Mouse (Mus musculus) heart, postnatal 0 days (tissue): ENCODE results near the gene Sipa1l2. TPM values are rescaled to one million over a fixed set of nuclear protein-coding genes. Genes with fewer than 3 reads are reported as not detected.
A peak's percentile ranks its signal among the peaks of the same experiment; 100 is the strongest.

Experiments used
- ATAC-seq: fragments of 200-750 bp; cut with Nextera tagmentation; 2 replicates; pipeline ENCODE4 v1.8.0; 2017; ENCODE audit warnings: low read depth, moderate number of reproducible peaks, moderate library complexity; ENCODE audit not compliant: insufficient read depth
- DNase-seq: peaks from one replicate; pipeline ENCODE4 v3.0.0-alpha.2; 2016; ENCODE audit warnings: low spot score
- H3K27ac ChIP-seq: fragments of 300-500 bp; sonication (generic); 2 replicates; pipeline ENCODE4 v1.5.1; 2014; ENCODE audit warnings: low read depth, mild to moderate bottlenecking
- H3K27me3 ChIP-seq: fragments of 300-500 bp; sonication (generic); 2 replicates; pipeline ENCODE4 v1.6.1; 2014; ENCODE audit warnings: low read length, mixed read lengths; ENCODE audit not compliant: control insufficient read depth, insufficient read depth
- H3K36me3 ChIP-seq: fragments of 300-500 bp; sonication (generic); replicated peaks from 2 replicates; pipeline ENCODE4 v1.6.1; 2014; ENCODE audit warnings: low read length, mixed read lengths; ENCODE audit not compliant: control insufficient read depth, insufficient read depth
- H3K4me1 ChIP-seq: fragments of 300-500 bp; sonication (generic); 2 replicates; pipeline ENCODE4 v1.6.1; 2014; ENCODE audit warnings: antibody characterized with exemption; ENCODE audit not compliant: control insufficient read depth, insufficient read depth
- H3K4me2 ChIP-seq: fragments of 300-500 bp; sonication (generic); 2 replicates; pipeline ENCODE4 v1.6.1; 2014; ENCODE audit warnings: low read depth, mild to moderate bottlenecking, low read length, moderate library complexity
- H3K4me3 ChIP-seq: fragments of 300-500 bp; sonication (generic); 2 replicates; pipeline ENCODE4 v1.5.1; 2014; ENCODE audit warnings: low read depth, low read length
- H3K9ac ChIP-seq: fragments of 300-500 bp; sonication (generic); replicated peaks from 2 replicates; pipeline ENCODE4 v1.6.1; 2014; ENCODE audit warnings: low read depth, low read length, mixed read lengths
- H3K9me3 ChIP-seq: fragments of 300-500 bp; sonication (generic); replicated peaks from 2 replicates; pipeline ENCODE4 v1.6.1; 2016; ENCODE audit warnings: low read length; ENCODE audit not compliant: control insufficient read depth
- CTCF ChIP-seq: IDR thresholded peaks from 2 replicates; pipeline ENCODE4 v1.5.1; 2016; ENCODE audit warnings: antibody characterized with exemption, control low read depth, low read depth
- EP300 ChIP-seq: IDR thresholded peaks from 2 replicates; pipeline ENCODE4 v1.6.1; 2016; ENCODE audit warnings: antibody characterized with exemption, low read depth
- WGBS: fragments of 180-500 bp; shearing (Covaris S2); extraction: QIAGEN DNeasy Blood & Tissue Kit; methylation state at CpG from one replicate; pipeline ENCODE4 v1.1.7; 2014; 5-methylcytosine and 5-hydroxymethylcytosine counted together
- polyA plus RNA-seq: library from polyadenylated mRNA; unstranded; fragments of >200 nt; fragmentation: Nextera tagmentation; extraction: Ambion mirVana; gene quantifications from 2 replicates; pipeline ENCODE4 v1.2.1, GENCODE M21; 2015
- total RNA-seq: library from RNA; depleted of rRNA; stranded (reverse); fragments of >200 nt; gene quantifications from 2 replicates; pipeline ENCODE4 v1.2.3, GENCODE M21; 2014; ENCODE audit warnings: low replicate concordance

Sipa1l2 gene
- total and polyA plus RNA-seq, 2 experiments from 2014 or later, result 13.6 to 65.8 TPM

DNA sequence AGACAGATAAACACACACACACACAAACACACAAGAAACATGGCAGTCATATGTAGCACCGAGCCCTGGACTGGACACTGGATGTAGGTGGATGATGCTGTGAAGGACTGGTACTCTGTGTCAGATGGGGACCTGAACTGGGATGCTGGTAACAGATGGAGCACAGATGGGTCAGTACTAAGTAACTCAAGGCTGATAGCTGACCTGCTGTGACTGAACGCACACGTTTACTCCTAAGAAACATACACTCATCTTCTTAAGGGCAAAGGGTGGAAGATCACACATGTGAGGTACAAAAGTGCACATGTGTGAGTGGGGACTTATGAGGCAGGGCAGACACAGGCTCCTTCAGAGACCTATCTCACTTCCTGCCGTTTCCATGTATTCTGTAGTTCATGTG is 50.7 kb downstream of the Sipa1l2 start:
- 74% methylated on average over 4 of the region's 4 CpGs for WGBS
- no peaks in the 10 kb centered on the region for H3K9me3 ChIP-seq
- TF ChIP-seq CTCF (no peak), EP300 (no peak)

DNA sequence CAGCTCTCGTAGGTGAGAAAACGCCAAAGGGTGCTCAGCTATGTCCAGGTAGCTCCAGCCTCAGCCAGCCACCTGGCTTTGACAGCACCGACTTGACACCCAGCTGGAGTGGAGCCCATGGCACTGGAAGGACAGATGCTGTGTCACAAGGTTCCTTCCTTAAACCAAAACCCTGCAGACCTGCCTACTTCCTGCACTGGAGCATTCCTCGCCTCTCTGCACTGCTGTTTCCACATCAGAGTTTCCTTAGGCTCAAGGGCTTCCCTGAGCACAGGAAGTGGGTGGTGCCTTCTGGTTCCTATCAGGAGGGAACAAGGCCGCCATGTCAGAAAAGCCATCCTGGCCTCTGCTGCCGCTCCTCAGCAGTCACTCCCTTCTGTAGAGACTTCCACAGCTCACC is 51.3 kb downstream of the Sipa1l2 start:
- Histone ChIP-seq H3K9ac (no peak overlapping the region), H3K27ac (peak overlapping the region; percentile 72), H3K9me3 (no peaks in the 10 kb centered on the region), H3K27me3 (no peaks in the 10 kb centered on the region), H3K36me3 (peaks cover 4% of the 10 kb centered on the region; the same call in 1 of the 2 replicates), H3K4me3 (no peak overlapping the region), H3K4me2 (no peak overlapping the region), H3K4me1 (peaks cover 53% of the 10 kb centered on the region)
- no peak for TF ChIP-seq CTCF
- TF ChIP-seq EP300, result 0 out of 2 replicates have a peak, but pooled peaks have one; percentile 45
- no peak for DNase-seq
- ATAC-seq, result peak; percentile 35; the same call in 1 of the 2 replicates
- WGBS, result 45% methylated on average over 6 of the region's 6 CpGs

More for the DNA sequence above, 50.7 kb downstream of the Sipa1l2 start:
- no peak overlapping the region for H3K4me2 ChIP-seq
- no peaks in the 10 kb centered on the region for H3K27me3 ChIP-seq
- peaks cover 4% of the 10 kb centered on the region; the same call in 1 of the 2 replicates for H3K36me3 ChIP-seq
- ATAC-seq (no peak), DNase-seq (no peak)
- peak overlapping the region; percentile 72 for H3K27ac ChIP-seq
- peaks cover 53% of the 10 kb centered on the region for H3K4me1 ChIP-seq
- H3K9ac ChIP-seq, result no peak overlapping the region
- no peak overlapping the region for H3K4me3 ChIP-seq

DNA sequence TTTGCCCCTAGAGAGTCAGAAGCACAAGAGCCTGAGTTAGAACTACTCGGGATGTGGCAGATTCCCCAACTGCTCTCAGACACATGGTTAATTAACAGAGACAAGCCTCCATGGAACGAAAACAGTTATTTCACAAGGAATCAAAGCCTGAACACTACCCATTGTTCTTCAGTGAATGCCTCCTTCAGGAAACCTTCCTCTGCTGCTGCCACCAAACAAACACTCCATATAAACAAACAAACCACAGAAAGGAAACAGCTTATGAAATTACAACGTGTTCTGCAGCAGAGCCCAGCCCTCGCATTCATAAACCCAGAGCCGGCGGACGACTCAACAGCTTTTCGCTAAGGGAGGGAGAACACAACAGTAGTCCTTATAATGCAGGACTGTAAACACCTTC is 52.2 kb downstream of the Sipa1l2 start:
- peaks cover 58% of the 10 kb centered on the region for H3K4me1 ChIP-seq

DNA sequence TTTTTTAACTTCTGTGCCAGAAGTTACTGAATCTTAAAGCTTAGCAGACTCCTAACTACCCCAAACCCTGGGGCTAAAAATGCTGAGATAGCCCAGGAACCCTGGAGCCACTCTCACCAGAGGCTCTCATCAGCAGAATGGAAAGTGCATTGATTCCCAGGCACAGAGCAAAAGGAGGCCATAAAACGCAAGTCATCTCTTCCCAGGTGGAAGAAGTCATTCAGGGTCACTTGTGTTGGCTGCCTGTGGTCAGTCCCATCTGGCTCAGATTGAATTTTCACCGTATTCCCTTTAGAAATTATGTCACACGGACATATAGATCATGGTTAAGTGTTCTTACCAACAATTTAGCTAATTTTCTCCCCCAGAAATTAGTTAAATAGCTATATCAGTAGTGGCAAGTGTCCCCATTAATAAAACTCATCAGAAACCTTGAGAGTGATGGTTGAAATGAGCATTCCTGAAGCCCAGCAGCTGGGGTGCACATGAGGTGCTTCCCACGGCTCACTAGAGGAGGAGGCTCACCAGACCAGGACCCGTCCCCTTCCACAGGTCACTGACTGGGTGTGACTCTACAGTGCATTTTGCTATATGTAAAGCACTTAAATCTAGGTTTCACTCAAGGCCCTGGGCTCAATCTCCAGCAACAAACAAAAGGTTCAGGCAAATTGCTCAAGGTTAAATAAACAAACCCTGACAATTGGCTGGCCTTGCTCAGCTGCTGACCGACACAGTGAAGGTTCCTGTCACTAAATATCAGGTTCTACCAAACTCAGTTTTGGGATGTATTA is 53.3 kb downstream of the Sipa1l2 start:
- Histone ChIP-seq H3K9me3 (no peaks in the 10 kb centered on the region), H3K9ac (no peak overlapping the region), H3K36me3 (peaks cover 4% of the 10 kb centered on the region), H3K27me3 (no peaks in the 10 kb centered on the region), H3K27ac (peak overlapping the region; percentile 58), H3K4me2 (no peak overlapping the region), H3K4me1 (peaks cover 54% of the 10 kb centered on the region), H3K4me3 (no peak overlapping the region)
- ATAC-seq, result no peak
- TF ChIP-seq EP300 (no peak), CTCF (no peak)
- 61% methylated on average over 6 of the region's 6 CpGs for WGBS
- DNase-seq, result no peak

More for the DNA sequence above, 52.2 kb downstream of the Sipa1l2 start:
- no peak for TF ChIP-seq EP300
- no peak for TF ChIP-seq CTCF
- Histone ChIP-seq H3K4me3 (no peak overlapping the region), H3K9me3 (no peaks in the 10 kb centered on the region), H3K36me3 (peaks cover 4% of the 10 kb centered on the region), H3K27me3 (no peaks in the 10 kb centered on the region), H3K9ac (no peak overlapping the region), H3K4me2 (no peak overlapping the region), H3K27ac (peak overlapping the region; percentile 72)
- DNase-seq, result no peak
- 68% methylated on average over 8 of the region's 8 CpGs for WGBS
- ATAC-seq, result no peak

DNA sequence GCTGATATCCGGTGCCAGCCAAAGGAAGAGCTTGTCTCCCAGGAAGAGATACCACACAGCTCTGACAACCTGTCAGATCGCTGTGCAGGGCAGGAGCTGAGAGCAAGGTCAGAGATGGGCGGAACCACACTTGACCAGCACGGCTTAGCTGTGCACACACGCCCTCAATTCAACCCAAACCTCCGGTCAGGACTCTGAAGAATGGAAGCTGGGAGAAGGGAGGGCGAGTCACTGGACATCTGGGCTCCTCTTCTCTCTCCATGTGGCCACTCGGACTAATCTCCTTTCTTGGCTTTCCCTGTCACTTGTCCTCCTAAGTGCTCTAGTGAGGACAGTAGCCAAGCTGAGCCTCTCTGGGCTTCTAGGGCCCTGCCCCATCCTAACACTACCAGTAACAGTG is 53.9 kb downstream of the Sipa1l2 start:
- H3K4me3 ChIP-seq, result no peak overlapping the region
- peaks cover 4% of the 10 kb centered on the region for H3K36me3 ChIP-seq
- no peaks in the 10 kb centered on the region for H3K9me3 ChIP-seq
- no peak overlapping the region for H3K9ac ChIP-seq
- DNase-seq (no peak), ATAC-seq (no peak)
- WGBS, result 26% methylated on average over 8 of the region's 8 CpGs
- H3K27me3 ChIP-seq, result no peaks in the 10 kb centered on the region
- H3K4me2 ChIP-seq, result no peak overlapping the region
- peaks cover 56% of the 10 kb centered on the region for H3K4me1 ChIP-seq
- H3K27ac ChIP-seq, result peak overlapping the region; percentile 58
- TF ChIP-seq EP300 (no peak), CTCF (no peak)

DNA sequence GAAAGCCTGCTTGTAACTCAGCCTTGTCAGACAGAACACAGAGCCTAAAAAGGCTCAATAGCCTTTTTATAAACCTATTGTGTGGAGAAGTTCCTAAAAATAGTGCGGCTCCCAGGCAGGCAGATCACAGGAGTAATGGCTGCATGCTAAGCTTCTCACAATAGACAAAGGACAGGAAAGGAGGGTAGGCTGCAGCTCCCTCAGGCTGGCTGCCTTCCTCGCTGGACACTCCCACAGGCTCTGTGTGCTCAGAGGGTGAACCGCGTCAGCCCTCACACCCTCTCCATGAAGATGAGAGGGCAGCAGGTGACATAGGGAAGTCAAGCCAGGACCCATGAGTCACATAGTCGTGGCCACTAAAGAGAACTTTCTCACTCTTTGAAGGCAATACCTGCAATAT is 55.7 kb downstream of the Sipa1l2 start:
- 8% methylated on average over 5 of the region's 5 CpGs for WGBS
- DNase-seq (peak; percentile 65), ATAC-seq (peak; percentile 81)
- Histone ChIP-seq H3K9me3 (no peaks in the 10 kb centered on the region), H3K36me3 (peaks cover 4% of the 10 kb centered on the region), H3K4me1 (peaks cover 70% of the 10 kb centered on the region), H3K4me2 (no peak overlapping the region; the same call in 1 of the 2 replicates), H3K9ac (no peak overlapping the region), H3K27me3 (no peaks in the 10 kb centered on the region), H3K27ac (peak overlapping the region; percentile 89), H3K4me3 (no peak overlapping the region)
- TF ChIP-seq EP300, result no peak
- no peak for TF ChIP-seq CTCF
